Mouse (Mus musculus) bone marrow, adult 2 months (tissue): ENCODE measurements around the gene Cisd3.

ENCODE experiments used
- CTCF ChIP-seq: fragments of 200-500 bp; IDR thresholded peaks from 2 replicates; pipeline ENCODE4 v1.5.1; 2011; ENCODE audit warnings: low read length, control low read depth; ENCODE audit not compliant: control insufficient read depth, insufficient read depth
- POLR2A ChIP-seq: fragments of 200-500 bp; IDR thresholded peaks from 2 replicates; pipeline ENCODE4 v1.6.1; 2011; ENCODE audit warnings: low read depth, mild to moderate bottlenecking, control low read depth, low read length, borderline replicate concordance; ENCODE audit not compliant: control insufficient read depth

- TF ChIP-seq CTCF (no peak), POLR2A (no peak)
Observed at GRCm38 (mm10) chr11:97700746-97701580, 15.3 kb downstream of the Cisd3 start.
